Mouse (Mus musculus) lung, postnatal 10 days (tissue): ENCODE measurements around the gene Faah.
A peak's percentile ranks its signal among the peaks of the same experiment; 100 is the strongest.

Experiments
- DNase-seq: peaks from one replicate; pipeline ENCODE4 v3.0.0; 2021

Faah gene

DNA sequence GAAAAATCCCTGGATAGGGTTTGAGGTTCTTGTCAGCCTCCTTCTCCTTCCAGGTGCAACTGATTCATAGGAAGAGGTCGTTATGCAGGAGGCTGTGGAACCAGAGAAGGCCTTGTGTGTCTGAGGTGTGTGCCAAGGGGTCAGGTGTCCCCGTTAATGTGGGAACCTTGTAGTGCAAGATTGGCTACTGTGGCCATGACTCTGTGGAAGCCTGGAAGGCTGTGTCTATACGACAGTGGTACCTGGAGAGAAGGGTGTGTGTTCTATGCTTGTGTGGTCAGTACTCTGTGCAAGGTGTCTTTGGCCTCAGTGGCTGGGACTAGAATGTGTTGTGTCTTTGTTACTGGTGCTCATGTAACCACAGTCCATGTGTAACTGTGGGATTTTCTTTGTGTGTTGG is 77.0 kb downstream of the Faah start:
- no peak for DNase-seq

DNA sequence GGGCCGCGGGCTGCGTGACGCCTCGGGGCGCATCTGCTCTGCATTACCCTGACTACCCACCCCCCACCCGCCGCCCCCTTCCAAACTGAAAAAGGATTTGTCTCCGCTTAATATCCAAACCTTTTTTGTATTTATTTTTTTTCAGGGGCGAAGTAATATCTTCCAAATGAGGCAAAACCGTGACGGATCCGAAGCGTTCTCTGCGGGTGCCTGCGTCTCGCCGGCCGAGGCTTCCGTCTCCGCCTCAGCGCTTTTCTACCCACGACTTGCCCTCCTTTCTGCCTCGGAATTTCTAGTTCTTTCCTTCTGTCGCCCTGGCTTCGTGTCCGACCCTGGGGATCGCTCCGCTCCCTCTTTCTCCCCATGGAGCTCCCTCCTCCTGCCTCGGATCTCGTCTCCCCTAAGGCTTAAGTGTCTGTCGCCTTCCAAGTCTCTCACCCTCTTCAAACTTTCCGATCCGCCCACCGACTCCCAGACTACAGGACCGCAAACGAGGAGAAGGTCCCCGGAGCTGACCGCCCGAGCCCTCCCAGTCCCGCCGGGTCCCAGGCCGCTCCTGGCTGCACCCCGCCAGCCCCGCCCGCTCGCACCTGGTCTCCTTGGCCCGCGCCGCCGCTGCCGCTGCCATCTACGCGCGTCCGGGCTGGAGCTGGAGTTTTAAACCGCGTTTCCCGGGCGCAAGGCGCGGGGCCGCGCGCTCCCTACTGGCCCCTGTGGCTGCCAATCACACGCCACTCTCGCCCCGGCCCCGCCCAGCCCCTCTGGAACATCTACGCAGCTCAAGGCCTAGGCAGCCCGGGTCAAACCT is 78.2 kb downstream of the Faah start, which contains the start of gene Dmbx1:
Gene Dmbx1, minus strand, starts transcription at position 632 of the 808 bp plus-strand sequence.
- DNase-seq, result peak; percentile 10

DNA sequence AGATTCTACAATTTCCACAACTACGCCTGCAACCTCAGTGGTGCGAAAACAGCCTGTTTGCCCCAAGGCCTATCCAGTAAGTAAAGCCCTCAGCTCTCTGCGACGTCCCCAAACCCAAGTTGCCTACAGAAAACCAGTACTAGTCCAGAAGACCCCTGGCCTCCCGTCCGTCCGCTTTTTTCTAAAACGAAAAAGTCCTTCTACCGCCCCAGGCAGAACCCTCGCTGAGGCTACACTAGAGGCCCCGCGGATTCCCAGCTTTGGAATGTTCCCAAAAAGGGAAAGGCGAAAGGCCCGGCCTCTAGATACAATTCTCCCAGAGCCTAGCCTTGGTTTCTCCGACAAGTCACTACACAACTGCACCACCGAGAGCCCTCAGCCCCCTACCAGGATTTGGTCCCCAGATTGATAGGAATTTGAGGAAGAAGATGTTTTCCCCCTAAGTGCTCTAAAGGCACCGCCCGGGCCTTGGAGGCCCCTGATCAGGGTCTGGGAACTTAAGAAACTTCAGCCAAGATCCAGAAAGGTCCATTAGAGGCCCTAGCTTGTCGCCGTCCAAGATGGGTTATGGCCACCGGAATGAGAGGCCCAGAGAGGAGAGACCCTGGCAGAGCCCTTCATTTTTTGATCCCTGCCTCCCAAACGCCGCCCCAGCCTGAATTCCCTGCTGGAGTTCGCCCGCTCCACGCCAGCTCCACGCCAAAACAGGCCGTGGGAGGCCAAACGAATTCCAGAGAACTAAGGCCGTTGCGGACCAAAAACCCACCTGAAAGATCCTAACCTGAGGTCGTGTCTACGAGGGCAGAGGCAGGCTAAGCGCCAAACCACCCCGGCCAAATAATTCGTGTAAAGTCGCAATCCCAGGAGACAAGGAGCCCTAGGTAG is 79.2 kb downstream of the Faah start:
- no peak for DNase-seq

DNA sequence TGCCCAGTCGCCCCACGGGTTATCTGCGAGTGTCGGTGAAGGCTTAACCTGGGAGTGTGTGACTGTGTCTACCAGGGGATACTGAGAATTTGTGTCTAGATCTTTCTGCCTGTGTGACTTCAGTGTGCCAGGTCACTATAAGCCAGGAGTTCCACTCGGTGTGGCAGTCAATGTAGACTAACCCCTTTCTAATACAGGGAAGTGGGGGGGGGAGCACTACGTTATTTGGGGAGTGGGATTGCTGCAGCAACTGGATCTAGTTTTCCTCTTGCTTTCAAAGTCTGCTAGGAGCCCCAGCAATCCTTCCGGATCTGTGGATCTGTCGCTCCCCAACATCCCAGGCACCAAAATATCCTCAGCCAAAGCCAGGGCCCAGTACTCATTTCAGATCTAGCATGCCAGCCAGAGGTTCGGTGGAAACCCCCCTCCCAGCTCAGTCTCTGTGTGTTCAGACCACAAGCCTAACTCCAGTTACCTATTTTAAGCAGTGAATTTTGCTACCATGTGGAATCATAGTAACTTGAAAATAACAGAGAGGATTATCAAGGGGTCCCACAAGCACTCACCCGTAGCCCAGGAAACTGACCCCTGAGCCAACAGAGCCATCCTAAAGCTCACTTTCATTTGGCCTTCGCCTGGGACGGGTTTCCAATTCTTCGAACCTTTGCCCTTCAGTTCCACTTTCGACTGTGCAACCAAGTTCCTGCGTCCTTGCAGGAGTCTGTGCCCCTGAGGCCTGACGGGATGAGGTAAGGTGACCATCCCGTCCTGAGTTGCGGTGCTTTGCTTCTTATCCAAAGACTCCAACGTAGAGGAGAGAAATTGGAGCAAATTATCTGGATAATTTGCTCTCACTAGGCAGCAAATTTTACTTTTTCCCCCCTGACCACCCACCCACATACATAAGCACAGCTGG is 80.4 kb downstream of the Faah start:
- no peak for DNase-seq

DNA sequence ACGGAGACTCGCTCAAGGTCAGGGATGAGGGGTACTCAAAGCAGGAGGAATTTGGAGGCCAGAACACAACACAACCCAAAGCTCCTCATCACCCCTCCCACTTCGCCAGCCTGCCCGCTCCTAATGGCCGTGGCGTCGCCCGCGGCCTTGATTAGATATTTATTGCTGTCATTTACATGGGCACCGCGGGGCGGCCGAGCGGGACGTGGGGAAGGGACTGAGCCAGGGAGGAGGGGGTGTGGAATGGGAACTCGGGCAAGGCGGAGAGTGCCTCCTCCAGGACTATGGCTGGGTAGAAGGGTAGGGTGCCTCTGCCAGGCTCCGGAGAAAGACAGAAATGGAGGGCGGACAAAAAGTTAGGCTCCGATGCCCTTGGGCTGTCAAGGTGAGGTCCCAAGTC is 81.1 kb downstream of the Faah start:
- DNase-seq, result no peak

DNA sequence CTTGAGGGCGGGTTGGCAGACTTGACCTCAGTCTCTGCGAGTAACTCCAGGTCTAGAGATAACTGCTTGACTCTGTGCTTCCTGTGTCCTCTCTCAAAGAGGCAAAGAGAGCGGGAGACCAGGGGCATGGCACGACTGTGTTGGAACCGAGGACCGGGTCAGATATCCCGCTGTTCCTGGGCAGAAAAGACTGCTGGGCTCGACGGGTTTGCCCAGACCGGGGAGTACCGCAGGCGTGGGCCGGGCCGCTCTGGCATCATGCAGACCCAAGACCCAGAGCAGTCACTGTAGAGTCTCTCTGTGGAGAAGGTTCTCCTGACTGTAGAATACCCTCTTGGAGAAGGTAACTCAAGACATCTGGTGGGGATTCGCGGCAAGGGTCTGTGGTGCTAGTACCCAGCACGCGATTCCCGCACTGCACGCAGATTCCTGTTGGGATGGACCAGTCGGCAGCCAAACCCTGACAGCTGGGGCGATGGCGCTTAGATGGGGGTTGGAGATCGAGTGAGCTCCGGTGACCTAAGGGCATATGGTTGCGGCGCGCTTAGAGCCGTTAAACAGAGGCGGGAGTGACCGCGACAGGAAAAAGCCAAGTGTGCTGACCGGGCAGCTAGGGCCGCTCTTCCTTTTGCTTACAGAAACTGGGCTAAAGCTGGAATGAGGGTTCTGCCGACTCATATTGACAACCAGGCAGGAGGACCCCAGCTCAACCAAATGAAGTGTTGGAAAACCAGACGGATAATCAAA is 81.7 kb downstream of the Faah start:
- DNase-seq, result no peak

DNA sequence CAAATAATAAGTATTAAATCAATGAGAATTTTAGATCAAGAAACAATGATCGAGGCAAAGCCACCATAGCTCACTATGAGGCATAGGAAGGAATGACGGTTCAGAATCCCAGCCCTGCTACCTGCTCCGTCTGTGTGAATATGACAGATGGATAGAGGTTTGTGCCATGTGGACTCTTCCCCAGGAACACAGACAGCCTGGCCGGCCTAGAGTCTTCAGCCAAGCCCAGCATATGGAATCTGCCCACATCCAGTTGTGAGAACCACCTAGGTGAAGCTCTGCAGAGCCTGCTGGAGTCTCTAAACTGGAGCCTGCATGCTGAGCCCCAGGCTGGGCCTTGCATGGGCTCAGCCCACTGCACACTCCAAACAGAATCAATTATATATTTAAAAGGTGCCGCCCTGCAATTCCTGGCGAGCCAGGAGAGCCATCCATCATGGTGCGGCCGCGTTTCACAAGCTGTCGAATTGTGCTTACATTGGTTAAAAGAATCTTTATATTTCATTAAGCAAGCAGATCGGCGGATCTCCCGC is 86.1 kb downstream of the Faah start:
- no peak for DNase-seq

DNA sequence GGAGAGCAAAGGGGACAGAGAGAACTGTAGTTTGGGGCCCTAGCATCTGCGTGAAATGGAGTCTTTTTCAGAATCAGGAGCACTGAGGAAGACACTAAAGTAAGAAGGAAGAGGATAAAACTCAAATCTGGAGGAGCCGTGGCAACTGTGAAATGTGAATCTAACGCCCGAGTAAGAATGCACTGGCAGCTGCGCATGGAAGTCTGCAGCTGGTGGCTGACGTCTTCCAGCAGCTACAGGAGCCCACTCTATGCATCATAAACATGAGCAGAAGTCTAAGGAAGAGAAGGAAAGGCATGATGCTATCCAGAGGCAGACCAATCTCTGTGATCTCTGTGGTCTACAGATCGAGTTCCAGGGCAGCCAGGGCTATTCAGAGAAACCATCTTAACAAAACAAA is 90.1 kb downstream of the Faah start:
- no peak for DNase-seq

DNA sequence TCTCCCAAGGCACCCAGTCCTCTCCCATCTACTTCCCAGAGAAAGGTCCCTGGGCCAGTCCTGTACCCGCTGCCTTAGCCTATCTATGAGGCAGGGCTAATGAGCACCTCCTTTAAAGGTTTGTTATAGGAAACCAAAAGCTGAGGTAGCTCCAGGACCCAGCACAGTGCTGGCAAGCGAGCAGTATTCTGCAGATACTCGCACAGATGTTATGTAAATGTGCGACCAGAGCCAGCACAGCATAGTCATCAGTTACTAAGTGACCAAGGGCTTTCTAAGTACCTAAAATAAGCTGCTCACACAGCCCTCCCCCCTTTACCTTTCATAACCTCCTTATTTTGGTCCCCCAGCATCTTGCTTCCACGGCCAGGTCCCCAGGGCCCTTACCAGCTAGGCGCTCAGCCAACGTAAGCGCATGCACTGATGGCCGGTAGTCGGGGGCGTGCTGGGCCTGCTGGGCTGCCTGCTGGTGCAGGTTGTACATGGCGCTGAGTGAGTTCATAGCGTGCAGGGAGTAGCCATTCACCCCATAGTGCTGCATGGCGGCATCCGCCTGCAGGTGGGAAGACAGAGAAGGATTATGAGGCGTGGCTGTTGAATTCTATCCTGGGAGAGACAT is 94.4 kb downstream of the Faah start:
- DNase-seq, result no peak

DNA sequence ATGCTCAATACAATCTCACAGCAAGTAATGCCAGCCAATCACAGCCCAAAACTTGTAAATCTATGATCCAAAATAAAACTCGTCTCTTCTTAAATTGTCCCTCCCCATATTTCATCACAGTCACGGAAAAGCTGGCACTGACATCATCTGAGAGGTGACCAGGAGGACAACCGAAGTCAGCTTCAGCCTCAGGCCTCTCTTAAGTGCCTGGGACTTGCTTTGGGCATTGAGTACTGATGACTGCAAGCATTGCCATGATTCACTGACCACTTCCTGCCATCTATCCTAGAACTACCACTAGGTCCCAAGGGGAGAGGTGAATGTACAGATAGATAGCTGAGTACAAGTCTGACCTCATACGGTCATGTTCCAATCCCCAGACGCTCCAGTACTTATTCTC is 95.0 kb downstream of the Faah start:
- DNase-seq, result no peak

DNA sequence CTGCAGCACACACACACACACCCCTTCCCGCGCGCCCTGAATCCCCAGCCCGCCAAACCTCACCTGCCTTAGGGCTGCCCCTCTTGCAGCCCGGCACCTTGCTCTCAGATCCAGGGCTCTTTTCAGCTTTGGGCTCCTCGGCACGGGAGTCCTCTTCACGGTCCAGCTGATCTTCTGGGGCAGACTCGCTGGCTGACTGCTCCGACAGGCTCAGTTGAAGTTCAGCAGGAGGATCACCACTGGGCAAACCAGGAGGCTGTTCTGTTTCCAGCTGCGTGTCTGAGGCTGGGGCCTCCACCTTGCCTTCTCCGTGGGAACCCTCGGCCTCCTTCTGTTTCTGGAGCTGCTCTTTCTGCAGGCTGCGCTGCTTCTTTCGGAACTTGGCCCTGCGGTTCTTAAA is 97.8 kb downstream of the Faah start:
- DNase-seq, result no peak
